Mouse (Mus musculus): ENCODE data around the gene Slc22a12. TPM values are rescaled to one million over a fixed set of nuclear protein-coding genes. Genes with fewer than 3 reads are reported as not detected.

The Slc22a12 gene
- polyA plus RNA-seq, 1 experiment from 2014 or later, result not detected

- H3K27me3 ChIP-seq, result peaks cover 84% of the 10 kb centered on the region
- no peak for ATAC-seq (replicated peaks; ENCODE audit: insufficient number of reproducible peaks, insufficient read depth, low FRiP score, low read depth)
Measured at GRCm38 (mm10) chr19:6491538-6491937, 51.3 kb downstream of the Slc22a12 start.

GRCm38 (mm10) chr19:6489030-6489429 lies 53.8 kb downstream of the Slc22a12 start:
- Histone ChIP-seq H3K4me3 (no peak overlapping the region), H3K9me3 (replicated peaks) (no peaks in the 10 kb centered on the region), H3K36me3 (no peaks in the 10 kb centered on the region), H3K9ac (no peak overlapping the region), H3K27me3 (peaks cover 59% of the 10 kb centered on the region), H3K4me2 (no peak overlapping the region), H3K4me1 (replicated peaks) (no peaks in the 10 kb centered on the region), H3K27ac (no peak overlapping the region)
- WGBS, result under 1% methylated on average over 4 of the region's 4 CpGs
- ATAC-seq (replicated peaks; ENCODE audit: insufficient number of reproducible peaks, insufficient read depth, low FRiP score, low read depth), result no peak

More at GRCm38 (mm10) chr19:6491538-6491937, 51.3 kb downstream of the Slc22a12 start:
- 78% methylated on average over 8 of the region's 8 CpGs for WGBS
- no peaks in the 10 kb centered on the region for H3K36me3 ChIP-seq
- no peaks in the 10 kb centered on the region for H3K9me3 ChIP-seq (replicated peaks)
- H3K4me3 ChIP-seq, result no peak overlapping the region
- no peak overlapping the region for H3K9ac ChIP-seq
- H3K4me2 ChIP-seq, result no peak overlapping the region
- no peaks in the 10 kb centered on the region for H3K4me1 ChIP-seq (replicated peaks)
- H3K27ac ChIP-seq, result no peak overlapping the region

Small RNA genes lying within 50 kb of the gene (microRNA-seq; reads per million reads assigned to microRNA genes)
- not detected for gene Gm26460

Other genes starting within 250 kb of the Slc22a12 start
- 0.30 and 0.60 TPM in 2 replicates for gene Cdc42bpg, start 236.6 kb downstream of the Slc22a12 start, polyA plus RNA-seq (2015; fragmentation: Nextera tagmentation; extraction: Ambion mirVana)
- 36.1 and 50.6 TPM in 2 replicates for gene Men1, start 208.1 kb downstream of the Slc22a12 start, polyA plus RNA-seq (2015; fragmentation: Nextera tagmentation; extraction: Ambion mirVana)
- 12.6 and 17.9 TPM in 2 replicates for gene Map4k2, start 201.9 kb downstream of the Slc22a12 start, polyA plus RNA-seq (2015; fragmentation: Nextera tagmentation; extraction: Ambion mirVana)
- gene Sf1, start 179.3 kb downstream of the Slc22a12 start, polyA plus RNA-seq (2015; fragmentation: Nextera tagmentation; extraction: Ambion mirVana), result 79.0 and 98.4 TPM in 2 replicates
- gene Pygm, start 158.6 kb downstream of the Slc22a12 start, polyA plus RNA-seq (2015; fragmentation: Nextera tagmentation; extraction: Ambion mirVana), result 282 and 297 TPM in 2 replicates
- gene Rasgrp2, start 143.7 kb downstream of the Slc22a12 start, polyA plus RNA-seq (2015; fragmentation: Nextera tagmentation; extraction: Ambion mirVana), result 54.8 TPM in 2 replicates
- gene Nrxn2, start 124.3 kb downstream of the Slc22a12 start, polyA plus RNA-seq (2015; fragmentation: Nextera tagmentation; extraction: Ambion mirVana), result 0.47 and 0.60 TPM in 2 replicates